Mouse (Mus musculus) ES-E14 (cell line): ENCODE results near the gene Emb. TPM values are rescaled to one million over a fixed set of nuclear protein-coding genes. Genes with fewer than 3 reads are reported as not detected.

Source experiments
- DNase-seq: peaks from one replicate; pipeline ENCODE4 v3.0.0-alpha.2; 2013; ENCODE audit warnings: low read depth, low spot score
- H3K27ac ChIP-seq: 2 replicates; pipeline ENCODE4 v1.5.1; 2012; ENCODE audit warnings: low read depth, mild to moderate bottlenecking, low read length, moderate library complexity, mixed read lengths; ENCODE audit not compliant: poor library complexity, insufficient read depth, severe bottlenecking
- H3K36me3 ChIP-seq: 2 replicates; pipeline ENCODE4 v1.6.1; 2012; ENCODE audit warnings: mild to moderate bottlenecking, low read length, moderate library complexity, mixed read lengths; ENCODE audit not compliant: control insufficient read depth, poor library complexity, insufficient read depth, severe bottlenecking
- H3K4me1 ChIP-seq, 2 experiments: fragments of 150-350 bp in 1 of 2; sonication (generic) in 1 of 2; 2 replicates each; pipeline ENCODE4 v1.6.1; 2012; ENCODE audit warnings: low read length in 2 of 2, mild to moderate bottlenecking in 1 of 2, mixed read lengths in 1 of 2; ENCODE audit not compliant: control insufficient read depth in 2 of 2, insufficient read depth in 2 of 2, poor library complexity in 1 of 2
- H3K4me3 ChIP-seq, 2 experiments: fragments of 150-350 bp in 1 of 2; sonication (generic) in 1 of 2; 2 replicates each; pipeline ENCODE4 v1.5.1; 2012; ENCODE audit warnings: low read length in 2 of 2, low read depth in 1 of 2, mild to moderate bottlenecking in 1 of 2, mixed read lengths in 1 of 2; ENCODE audit not compliant: insufficient read depth in 1 of 2, poor library complexity in 1 of 2, severe bottlenecking in 1 of 2
- H3K9ac ChIP-seq: 2 replicates; pipeline ENCODE4 v1.6.1; 2012; ENCODE audit warnings: low read depth, mild to moderate bottlenecking, low read length, mixed read lengths; ENCODE audit not compliant: poor library complexity, insufficient read depth, severe bottlenecking
- H3K9me3 ChIP-seq: fragments of 150-350 bp; sonication (generic); 2 replicates; pipeline ENCODE4 v1.6.1; 2012; ENCODE audit warnings: low read depth, mild to moderate bottlenecking, low read length; ENCODE audit not compliant: control insufficient read depth, insufficient read depth
- CHD2 ChIP-seq: IDR thresholded peaks from 2 replicates; pipeline ENCODE4 v1.6.1; 2014; ENCODE audit warnings: mild to moderate bottlenecking, low read depth, low read length, inconsistent platforms
- HCFC1 ChIP-seq: IDR thresholded peaks from 2 replicates; pipeline ENCODE4 v1.6.1; 2012; ENCODE audit warnings: low read length, inconsistent platforms, borderline replicate concordance; ENCODE audit not compliant: insufficient read depth
- MAFK ChIP-seq: IDR thresholded peaks from 2 replicates; pipeline ENCODE4 v1.6.1; 2014; ENCODE audit warnings: mild to moderate bottlenecking, low read depth, low read length, inconsistent platforms; ENCODE audit not compliant: insufficient read depth
- ZC3H11A ChIP-seq: IDR thresholded peaks from 2 replicates; pipeline ENCODE4 v1.6.1; 2012; ENCODE audit warnings: low read depth, mild to moderate bottlenecking, inconsistent platforms, low read length, borderline replicate concordance
- ZNF384 ChIP-seq: IDR thresholded peaks from 2 replicates; pipeline ENCODE4 v1.6.1; 2012; ENCODE audit warnings: low read depth, low read length, inconsistent platforms
- in situ Hi-C, 2 experiments: fragments of 600-800 bp; cut with MboI; formaldehyde crosslinking; loops; one replicate each; pipeline ENCODE4 v1.15.1; 2025; ENCODE audit warnings: low sequenced_read_pairs in 2 of 2, inconsistent platforms in 1 of 2; ENCODE audit not compliant: unreplicated experiment in 2 of 2
- total RNA-seq: library from RNA; depleted of rRNA; stranded (reverse); fragments of 300-350 nt; gene quantifications from 2 replicates; pipeline ENCODE4 v1.2.3, GENCODE M21; 2012

Emb gene
- total RNA-seq, 1 experiment, result 144 TPM

DNA sequence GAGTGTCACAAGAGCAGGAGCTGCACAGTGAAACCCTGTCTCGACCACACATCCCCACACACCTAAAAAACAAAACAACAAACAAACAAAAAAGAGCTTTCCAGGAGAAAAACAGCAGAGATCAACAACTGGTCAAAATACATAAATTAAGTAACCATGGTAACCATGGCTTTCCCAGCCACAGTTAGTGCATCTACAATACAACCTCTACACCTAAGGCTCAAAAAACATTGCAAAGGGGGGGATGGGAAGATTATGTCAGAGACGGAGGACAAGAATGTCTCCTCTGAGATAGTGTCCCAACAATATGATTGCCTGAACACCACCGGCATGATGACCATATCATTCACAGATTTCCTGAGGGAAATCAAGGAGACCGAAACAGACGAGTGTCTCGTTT lies 23.0 kb upstream of the Emb start:
- in situ Hi-C loops, result no loop called here
- Histone ChIP-seq H3K4me1 (no peaks in the 10 kb centered on the region), H3K9ac (no peak overlapping the region), H3K36me3 (no peaks in the 10 kb centered on the region), H3K9me3 (no peaks in the 10 kb centered on the region), H3K27ac (no peak overlapping the region), H3K4me3 (no peak overlapping the region)
- DNase-seq, result no peak
- no peak for TF ChIP-seq HCFC1
- no peak for TF ChIP-seq MAFK
- no peak for TF ChIP-seq CHD2
- TF ChIP-seq ZC3H11A, result no peak
- TF ChIP-seq ZNF384, result no peak

GRCm38 (mm10) chr13:117192161-117192560 lies 16.2 kb upstream of the Emb start:
- Histone ChIP-seq H3K27ac (no peak overlapping the region), H3K4me1 (no peaks in the 10 kb centered on the region), H3K9me3 (no peaks in the 10 kb centered on the region), H3K4me3 (no peak overlapping the region), H3K9ac (no peak overlapping the region), H3K36me3 (no peaks in the 10 kb centered on the region)
- in situ Hi-C loops, result no loop called here
- no peak for DNase-seq
- TF ChIP-seq ZC3H11A, result no peak
- TF ChIP-seq CHD2, result 0 out of 2 replicates have a peak, but pooled peaks have one; percentile 50

DNA sequence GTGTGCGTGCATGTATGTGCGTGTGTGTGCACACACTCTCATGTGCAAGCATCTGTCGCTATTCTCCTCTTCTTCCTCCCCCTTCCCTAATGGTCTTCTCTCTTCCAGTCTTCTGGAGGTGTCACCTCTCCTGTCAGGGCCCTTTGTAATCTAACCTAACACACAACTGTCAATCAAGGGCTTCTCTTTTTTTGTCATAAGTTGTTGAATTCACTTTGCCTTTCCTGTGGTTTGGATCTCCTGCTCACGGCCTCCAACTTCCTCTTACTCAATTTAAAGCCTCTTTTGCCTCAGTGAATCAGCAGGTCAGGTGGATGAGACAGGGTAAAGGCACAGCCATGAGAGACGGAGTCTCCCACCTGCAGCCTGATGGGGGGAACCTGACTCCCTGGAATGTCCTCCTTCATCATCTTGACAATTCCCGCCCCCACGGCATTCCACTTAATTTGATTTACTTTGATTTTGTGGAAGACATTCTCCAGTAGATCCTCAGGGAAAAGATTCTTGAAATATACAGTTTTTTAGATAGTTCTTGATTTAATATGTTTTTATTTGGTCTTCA lies 14.8 kb upstream of the Emb start:
- H3K27ac ChIP-seq, result no peak overlapping the region

DNA sequence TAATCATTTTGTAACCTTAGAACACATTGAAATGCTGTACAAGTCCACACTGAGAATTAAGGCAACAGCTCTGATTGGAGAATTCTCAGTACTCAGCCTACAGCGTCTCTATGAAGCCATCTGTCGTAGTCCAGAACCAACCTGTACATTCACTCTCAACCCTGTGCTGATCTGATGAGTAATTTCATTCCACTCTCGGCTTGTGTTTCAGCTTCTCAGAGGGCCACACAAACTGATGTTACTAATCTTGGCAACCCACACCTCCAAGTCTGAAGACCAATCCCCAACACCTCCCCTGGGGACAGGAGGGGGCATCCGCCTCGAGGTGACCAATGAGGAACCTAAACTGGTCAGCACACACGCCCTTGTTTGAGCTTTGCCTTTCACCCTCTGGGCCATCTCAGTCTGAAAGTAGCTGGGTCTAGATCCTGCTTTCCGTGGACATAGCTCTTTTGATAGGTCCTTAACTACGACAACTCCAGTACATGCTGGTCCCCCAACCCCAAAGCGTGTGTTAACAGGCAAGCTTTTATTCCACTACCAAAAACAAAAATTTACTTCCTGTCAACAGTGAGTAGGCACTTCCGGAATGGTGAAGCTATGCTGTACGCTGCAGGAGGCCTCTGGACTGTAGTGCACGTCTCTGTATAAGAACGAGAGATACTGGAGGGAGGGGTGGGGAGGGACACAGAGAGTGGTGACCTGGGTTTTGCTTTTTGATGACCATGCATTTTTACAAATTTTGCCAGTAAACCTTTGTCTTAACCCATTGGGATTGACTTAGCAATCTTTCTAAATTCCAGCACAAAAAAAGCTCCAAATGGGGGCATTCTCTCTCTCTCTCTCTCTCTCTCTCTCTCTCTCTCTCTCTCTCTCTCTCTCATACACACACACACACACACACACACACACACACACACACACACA lies 12.5 kb upstream of the Emb start:
- Histone ChIP-seq H3K4me1 (no peaks in the 10 kb centered on the region), H3K4me3 (no peak overlapping the region), H3K36me3 (no peaks in the 10 kb centered on the region), H3K9ac (no peak overlapping the region), H3K27ac (no peak overlapping the region), H3K9me3 (no peaks in the 10 kb centered on the region)
- in situ Hi-C loops, result no loop called here
- no peak for DNase-seq
- TF ChIP-seq MAFK (peak; percentile 54; the same call in 1 of the 2 replicates), ZC3H11A (no peak), HCFC1 (no peak), ZNF384 (no peak)

More for the DNA sequence above, 14.8 kb upstream of the Emb start:
- Histone ChIP-seq H3K36me3 (no peaks in the 10 kb centered on the region), H3K9me3 (no peaks in the 10 kb centered on the region), H3K9ac (no peak overlapping the region), H3K4me3 (no peak overlapping the region), H3K4me1 (no peaks in the 10 kb centered on the region)
- in situ Hi-C loops, result no loop called here
- TF ChIP-seq ZC3H11A (no peak), HCFC1 (no peak), MAFK (no peak), CHD2 (no peak), ZNF384 (no peak)
- DNase-seq, result no peak

DNA sequence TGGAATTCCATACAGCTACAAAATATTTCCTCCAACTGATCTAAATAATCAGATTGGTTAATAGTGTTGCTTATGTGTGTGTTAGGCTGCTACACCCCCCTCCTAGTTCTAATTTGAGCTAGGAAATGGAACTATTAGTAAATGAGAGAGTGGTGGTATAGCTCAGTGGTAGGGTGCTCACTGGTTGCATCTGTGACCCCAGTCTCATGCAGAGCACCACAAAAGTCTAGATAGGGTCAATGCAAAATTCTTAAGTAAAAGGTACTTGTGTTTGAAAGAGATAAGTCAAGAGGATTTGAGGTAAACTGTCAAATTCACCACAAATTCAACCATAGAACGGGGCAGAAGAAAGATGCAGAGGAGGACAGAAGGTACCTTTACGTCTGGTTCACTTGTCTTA lies 10.7 kb upstream of the Emb start:
- no peaks in the 10 kb centered on the region for H3K4me1 ChIP-seq
- H3K4me3 ChIP-seq, result no peak overlapping the region
- no peaks in the 10 kb centered on the region for H3K9me3 ChIP-seq
- H3K36me3 ChIP-seq, result no peaks in the 10 kb centered on the region
- DNase-seq, result no peak
- H3K27ac ChIP-seq, result no peak overlapping the region
- H3K9ac ChIP-seq, result no peak overlapping the region
- TF ChIP-seq CHD2 (no peak), ZNF384 (no peak), ZC3H11A (no peak), MAFK (no peak), HCFC1 (no peak)
- in situ Hi-C loops, result no loop called here
